Mouse (Mus musculus): ENCODE measurements at regions not wholly inside any gene's neighbourhood (a gene's known extent, or its start where the extent isn't known, plus 50 kb on each side); places are given as distances from the start of the nearest gene placed in this dataset.
A peak's percentile ranks its signal among the peaks of the same experiment; 100 is the strongest.

- peak; percentile 2 for DNase-seq (ENCODE audit: low read depth, low spot score)
These were observed 347.3 kb downstream of the Zfp352 start for GRCm38 (mm10) chr4:90565909-90566308.

DNA sequence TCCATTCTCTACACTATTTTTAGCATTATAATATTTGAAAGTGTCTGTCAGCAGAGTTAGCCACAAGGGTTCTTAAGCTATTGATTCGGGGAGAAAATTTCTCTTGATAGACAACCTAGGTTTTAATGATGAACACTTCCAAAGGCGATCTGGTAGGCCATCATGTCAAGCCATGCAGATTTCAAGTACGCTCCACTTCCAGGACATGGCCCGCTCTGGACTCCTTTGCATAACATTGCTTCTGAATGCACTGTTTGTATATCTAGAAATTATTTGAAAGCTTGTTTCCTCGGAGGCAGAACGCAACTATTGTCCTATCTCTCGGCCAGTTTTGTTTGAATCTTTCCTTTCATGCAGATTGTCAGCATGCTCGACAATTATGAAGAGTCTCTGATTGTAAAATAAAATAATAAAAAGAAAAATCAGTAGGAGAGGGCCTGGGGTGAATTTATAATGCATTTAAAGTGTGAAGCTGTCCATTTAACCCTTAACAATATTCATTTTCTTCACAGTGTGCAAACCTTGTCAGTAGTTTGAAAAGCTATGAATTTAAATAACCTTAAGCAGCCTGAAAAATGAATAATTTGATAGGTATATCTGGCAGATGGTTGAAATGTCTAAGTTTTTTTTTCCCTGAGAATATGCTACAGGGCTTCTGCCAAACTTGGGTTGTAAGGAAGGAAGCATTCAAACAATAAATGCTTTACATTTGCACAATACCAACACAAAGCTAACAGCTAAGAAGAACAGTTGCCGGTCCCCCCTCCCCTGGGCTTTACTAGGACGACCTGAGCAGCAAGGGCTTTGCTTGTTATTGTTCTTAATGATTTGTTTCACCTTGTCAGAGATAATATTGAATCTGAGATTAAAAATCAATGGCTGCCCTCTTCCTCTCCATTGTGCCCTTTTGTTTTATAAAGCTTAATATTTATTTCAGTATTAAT lies 357.8 kb downstream of the Zfp352 start:
- DNase-seq (ENCODE audit: low read depth, low spot score) = no peak

DNA sequence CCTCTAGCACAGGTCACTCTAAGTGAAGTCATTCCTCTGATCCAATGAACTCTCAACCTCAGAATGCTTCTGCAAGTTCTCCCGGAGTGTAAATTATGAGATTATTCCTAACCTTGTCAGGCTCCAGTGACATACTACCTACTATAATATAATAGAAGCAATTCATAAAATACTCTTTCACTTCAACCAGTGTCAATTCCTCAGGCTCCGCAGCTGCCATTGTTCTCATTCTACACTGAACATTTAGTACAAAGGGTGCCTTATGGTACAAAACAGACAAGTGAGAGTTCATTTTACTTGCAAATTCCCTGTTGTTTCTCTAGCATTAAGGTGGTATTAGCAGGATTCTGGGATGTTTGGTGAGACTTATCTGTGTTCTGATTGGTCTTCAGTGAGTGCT lies 379.7 kb downstream of the Zfp352 start:
- DNase-seq (ENCODE audit: low read depth, low spot score) = peak; percentile 5

DNA sequence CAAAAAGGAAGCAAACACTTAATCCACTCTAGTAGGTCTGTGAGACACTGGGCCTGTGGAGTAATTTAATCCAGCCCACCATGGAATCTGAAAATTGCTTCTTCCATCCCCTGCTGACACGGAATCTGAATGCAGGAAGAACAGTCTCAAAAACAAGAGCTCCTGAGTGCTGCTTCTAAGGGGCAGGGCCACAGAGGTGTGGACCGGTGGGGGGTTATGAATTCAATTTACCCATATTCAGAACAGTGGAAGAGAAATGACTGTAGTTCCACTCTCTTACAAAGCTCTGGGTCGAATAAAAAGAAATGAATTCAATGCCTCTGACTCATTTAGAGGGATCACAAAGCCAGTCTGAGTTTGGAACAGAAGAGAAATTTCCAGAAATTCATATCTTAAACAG lies 390.3 kb downstream of the Zfp352 start:
- peak; percentile 2 for DNase-seq (ENCODE audit: low read depth, low spot score)

DNA sequence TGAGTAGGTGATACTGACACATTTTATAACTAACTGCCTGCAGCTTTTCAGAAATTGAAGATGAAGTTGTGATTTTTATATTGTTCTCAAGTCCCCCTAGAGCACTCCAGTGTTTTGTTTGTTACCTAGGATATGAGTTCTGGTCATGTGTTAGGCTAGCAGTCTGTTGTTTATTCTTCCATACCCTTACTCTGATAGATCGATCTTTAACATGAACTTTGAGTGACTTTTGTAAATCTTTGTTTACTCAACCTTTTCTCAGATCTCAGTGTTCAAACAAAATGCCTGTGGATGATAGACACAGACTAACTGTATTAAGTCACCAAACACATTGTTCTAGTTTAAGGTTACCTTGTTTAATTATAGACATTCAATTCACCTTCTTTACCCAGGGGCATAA lies 409.3 kb downstream of the Zfp352 start:
- no peak for DNase-seq (ENCODE audit: low read depth, low spot score)

DNA sequence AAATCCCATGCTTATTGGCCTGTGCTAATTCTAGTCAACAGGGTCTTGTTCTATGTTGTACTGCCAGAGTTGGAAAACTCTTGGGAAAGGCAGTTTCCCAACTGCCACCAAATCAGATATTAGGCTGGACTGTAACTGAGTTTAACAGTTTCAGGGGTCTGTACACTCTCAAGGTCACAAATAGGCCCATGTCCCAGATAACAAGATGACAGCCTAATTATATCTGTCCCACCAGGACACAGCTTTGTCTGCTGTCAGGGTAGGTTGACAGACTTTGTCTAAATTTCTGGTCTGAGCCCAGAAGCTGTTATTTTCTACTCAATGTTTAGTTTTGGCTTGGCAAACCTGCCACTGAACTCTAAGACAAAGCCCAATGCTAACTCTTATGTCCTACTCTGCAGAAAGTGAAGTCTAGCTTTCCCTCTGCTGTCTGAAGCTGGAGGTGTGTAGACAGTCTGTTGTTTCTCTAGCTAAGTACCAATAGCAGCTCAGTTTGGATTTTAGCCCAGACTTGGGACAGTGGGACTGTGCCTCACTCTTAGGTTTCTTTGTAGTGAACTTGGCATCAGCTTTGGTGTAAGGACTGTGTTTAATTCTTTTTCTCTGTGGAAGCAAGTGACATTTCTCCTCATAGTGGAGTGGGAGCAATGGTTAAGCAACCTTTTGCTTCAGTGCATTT lies 453.8 kb downstream of the Zfp352 start:
- DNase-seq (ENCODE audit: low read depth, low spot score) = peak; percentile 24

- DNase-seq (ENCODE audit: low read depth, low spot score) = peak; percentile 14
These were observed 478.3 kb downstream of the Zfp352 start for GRCm38 (mm10) chr4:90696945-90697344.

GRCm38 (mm10) chr4:90729168-90729567 lies 510.5 kb downstream of the Zfp352 start:
- peak; percentile 40 for DNase-seq (ENCODE audit: low read depth, low spot score)

DNA sequence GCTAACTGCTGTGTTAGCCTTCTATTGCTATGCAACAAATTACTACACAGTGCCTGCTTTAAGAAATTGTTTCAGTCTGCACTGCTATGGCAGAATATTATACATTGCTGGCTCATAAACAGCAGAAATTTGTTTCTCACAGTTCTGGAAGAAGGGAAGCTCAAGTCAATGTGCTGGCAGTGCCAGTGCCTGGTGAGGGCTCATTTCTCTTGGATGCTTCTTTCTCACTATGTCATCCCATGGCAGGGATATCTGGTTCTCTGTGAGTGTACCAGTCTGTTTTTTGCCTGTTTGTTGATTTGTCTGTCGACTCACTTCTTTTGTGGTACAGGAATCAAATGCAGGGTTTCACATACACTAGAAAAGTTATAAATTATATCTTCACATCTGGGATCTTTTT lies 516.2 kb downstream of the Zfp352 start:
- DNase-seq (ENCODE audit: low read depth, low spot score) = peak; percentile 7

- DNase-seq (ENCODE audit: low read depth, low spot score) = no peak
These were observed 525.5 kb downstream of the Zfp352 start for GRCm38 (mm10) chr4:90744106-90744505.

Measured in brain, adult 2 months (tissue).